Mouse (Mus musculus) spleen, postnatal 14 days (tissue): ENCODE data around the gene 6430531B16Rik.
A peak's percentile ranks its signal among the peaks of the same experiment; 100 is the strongest.

ENCODE experiments used
- DNase-seq, 2 experiments: peaks; one replicate each; pipeline ENCODE4 v3.0.0; 2021 to 2022; ENCODE audit warnings: low spot score in 2 of 2

Gene 6430531B16Rik

GRCm38 (mm10) chr7:139970979-139971378 lies 7.6 kb downstream of the 6430531B16Rik start:
- no peak for DNase-seq

DNA sequence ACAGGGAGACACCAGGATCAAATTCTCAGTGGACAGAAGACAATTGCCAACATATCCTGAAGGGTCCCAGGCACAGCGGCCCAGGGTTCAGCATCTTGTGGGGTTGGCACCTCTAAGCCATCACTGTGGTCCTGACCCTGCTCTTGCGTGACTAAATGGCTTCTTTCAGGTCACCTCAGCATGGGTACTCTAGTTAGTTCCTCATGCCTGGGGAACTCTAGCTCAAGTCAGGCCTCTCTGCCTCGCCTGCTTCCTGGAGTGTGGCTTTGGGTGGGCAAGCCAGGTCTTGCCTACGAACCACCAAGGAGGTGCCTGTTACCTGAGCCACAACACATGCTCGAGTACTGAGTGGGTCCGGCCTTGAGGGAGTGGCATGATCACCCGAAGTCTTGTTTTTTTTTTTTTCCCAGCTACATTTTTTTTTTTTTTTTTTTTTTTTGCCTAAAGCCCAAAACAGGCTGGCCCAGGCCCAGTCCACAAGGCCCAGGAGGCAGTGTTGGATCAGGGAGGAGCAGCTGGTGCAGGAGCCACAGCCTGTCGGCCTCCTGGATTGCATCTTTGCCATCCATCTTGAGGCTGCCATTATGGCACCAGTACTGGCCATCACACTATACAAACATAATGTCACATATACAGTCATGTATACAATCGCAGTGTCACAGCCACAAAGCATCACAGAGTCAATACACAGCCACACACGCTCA lies 8.2 kb downstream of the 6430531B16Rik start:
- no peak for DNase-seq

- peak; percentile 49 to 63 for DNase-seq
Observed at GRCm38 (mm10) chr7:139969348-139970130, 9.0 kb downstream of the 6430531B16Rik start.

GRCm38 (mm10) chr7:139968428-139968827 lies 10.1 kb downstream of the 6430531B16Rik start:
- no peak for DNase-seq

- DNase-seq: no peak
Observed at GRCm38 (mm10) chr7:139967175-139967574, 11.4 kb downstream of the 6430531B16Rik start.

DNA sequence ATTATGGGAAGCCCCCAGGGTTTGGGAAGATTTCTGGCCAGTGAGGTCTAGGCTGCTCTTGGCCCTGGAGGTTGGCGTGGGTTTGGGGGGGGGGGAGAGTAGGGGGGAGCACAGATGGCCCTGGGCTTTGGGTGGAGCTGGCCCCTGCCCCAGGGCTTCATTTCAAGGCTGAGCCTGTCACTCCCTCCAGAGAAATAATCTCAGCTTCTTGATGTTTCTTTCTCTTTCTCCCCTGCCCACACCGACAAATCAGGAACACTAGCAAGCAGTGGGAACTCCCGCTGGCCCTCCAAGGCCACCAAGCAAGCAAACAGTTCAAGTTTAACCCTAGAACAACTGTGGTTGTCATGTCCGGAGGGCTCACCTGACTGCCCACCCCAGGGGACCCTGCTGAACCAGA lies 14.7 kb downstream of the 6430531B16Rik start:
- DNase-seq: no peak

GRCm38 (mm10) chr7:139961141-139961540 lies 17.4 kb downstream of the 6430531B16Rik start:
- no peak for DNase-seq

- DNase-seq: no peak
Observed at GRCm38 (mm10) chr7:139957958-139958357, 20.6 kb downstream of the 6430531B16Rik start.

GRCm38 (mm10) chr7:139957437-139957836 lies 21.1 kb downstream of the 6430531B16Rik start:
- DNase-seq: no peak

DNA sequence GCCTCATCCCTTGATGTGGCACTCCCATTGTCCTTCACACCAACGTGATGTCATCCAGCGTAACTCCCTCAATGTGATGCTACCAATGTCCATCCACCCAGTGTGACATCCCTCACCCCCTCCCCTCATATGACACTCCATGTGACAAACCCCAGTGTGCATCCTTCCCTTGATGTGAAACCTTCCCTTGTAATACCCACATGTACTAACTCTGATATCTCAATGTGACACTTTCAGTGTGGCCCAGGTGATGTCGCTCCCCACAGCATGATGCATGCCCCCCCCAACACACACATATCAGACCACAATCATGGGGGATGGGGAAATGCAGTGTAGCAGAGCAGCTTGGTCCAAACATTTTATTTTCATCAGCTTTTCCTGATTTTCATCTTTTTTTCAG lies 21.9 kb downstream of the 6430531B16Rik start:
- no peak for DNase-seq

GRCm38 (mm10) chr7:139955505-139955904 lies 23.1 kb downstream of the 6430531B16Rik start:
- no peak for DNase-seq

DNA sequence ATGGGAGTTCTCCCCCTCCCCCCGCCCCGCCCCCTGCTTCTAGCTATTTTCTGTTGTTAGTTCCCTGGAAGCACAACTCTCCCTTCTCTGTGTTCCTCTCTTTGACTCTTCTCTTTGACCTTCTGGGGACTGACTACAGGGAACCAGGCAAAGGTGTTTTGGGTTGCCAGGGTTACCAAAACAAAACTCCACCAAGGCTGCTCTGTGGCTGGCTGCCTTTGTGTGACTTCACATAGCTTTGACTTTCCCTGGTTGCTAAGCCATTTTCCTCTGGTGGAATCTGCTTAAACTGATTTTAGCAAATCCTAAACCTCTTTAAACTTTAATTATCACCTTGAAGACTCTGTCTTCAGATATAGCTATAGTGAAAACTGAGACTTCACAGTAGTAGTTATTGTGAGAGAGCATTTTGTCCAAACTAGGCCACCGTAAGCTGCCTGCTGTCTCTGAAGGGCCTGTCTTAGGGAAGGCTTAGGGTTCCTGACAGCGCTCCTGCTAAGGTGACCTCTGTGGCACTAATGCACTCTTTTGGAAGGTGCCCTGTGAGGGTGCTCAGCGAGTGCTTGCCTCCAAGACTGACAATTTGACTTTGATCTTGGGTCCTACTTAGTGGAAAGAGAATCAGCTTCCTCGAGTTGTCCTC lies 26.4 kb downstream of the 6430531B16Rik start:
- DNase-seq: no peak

GRCm38 (mm10) chr7:139951079-139951478 lies 27.5 kb downstream of the 6430531B16Rik start:
- no peak for DNase-seq

GRCm38 (mm10) chr7:139950283-139950971 lies 28.1 kb downstream of the 6430531B16Rik start:
- DNase-seq: peak in 1 of 2 experiments; percentile 15

DNA sequence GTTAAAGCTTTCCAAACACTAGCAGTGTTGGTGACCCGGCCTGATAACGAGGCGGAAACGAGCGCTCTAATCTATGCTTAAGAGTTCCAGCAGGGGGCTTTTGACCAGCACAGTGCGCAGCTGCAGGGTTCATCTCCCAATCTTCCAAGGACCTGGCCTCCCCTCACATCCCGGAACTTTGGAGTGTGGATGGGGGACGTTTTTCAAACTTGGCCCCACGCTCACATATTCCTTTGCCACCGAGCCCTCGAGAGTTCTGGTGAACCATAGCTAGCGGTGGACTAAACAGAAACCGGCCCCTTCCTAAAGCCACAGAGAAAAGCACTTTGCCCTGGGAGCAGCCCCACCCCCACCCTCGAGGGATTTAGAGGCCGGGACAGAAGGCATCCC lies 28.7 kb downstream of the 6430531B16Rik start:
- no peak for DNase-seq

- no peak for DNase-seq
Observed at GRCm38 (mm10) chr7:139946032-139946431, 32.5 kb downstream of the 6430531B16Rik start.

DNA sequence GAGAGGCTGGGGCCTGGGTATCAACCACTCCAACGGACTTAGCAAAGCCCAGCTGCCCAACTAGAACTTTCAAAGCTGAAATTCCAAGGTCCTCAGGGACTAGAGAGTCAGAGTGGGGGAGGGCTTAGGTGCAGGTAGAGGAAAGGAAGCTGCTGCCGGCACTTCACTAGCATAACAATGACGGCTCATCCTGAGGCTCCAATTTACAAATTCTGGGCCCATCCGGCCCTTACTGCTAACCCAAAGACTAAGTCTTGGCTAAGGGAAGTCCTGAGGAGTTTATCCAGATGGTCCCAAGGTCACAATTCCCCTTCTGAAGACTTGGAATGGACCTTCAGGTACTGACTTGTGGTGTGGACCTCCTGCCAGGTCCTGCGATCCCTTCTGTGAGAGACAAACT lies 33.0 kb downstream of the 6430531B16Rik start:
- DNase-seq: no peak

DNA sequence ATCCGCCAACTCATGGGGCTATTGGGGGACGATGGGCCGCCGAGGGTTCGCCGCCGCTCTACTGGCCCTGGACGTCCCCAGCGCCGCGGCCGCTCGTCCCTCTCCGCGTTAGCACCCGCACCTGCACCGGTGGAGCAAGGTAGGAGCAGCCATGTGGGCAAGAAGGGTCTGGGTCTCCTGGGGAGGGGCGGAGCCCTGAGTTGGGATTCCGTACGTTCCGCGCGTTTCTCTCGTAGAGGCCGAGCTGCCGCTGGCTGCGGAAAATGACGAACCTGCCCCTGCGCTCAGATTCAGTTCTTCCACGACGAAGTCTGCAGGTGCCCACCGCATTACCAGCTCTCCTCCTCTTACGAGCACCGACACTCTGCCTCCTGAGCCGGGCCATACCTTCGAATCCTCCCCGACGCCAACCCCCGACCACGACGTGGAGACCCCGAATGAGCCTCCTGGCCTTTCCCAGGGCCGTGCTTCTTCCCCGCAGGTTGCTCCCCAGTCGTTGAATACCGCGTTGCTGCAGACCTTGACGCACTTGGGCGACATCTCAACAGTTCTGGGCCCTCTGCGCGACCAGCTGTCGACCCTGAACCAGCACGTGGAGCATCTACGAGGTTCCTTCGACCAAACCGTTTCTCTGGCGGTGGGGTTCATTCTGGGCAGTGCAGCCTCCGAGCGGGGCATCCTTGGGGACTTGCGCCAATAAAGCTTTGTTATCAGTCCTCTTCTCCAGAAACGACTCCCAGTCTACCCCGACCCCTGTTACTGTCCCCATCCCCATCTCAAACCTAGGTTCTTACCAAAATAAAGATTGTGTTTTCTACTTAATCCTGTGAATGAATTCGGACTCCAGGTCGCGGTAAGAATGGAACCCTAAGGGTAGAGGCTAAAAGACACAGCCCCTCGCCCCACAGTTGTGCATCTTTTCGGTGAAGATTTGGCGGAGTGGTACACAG lies 34.0 kb downstream of the 6430531B16Rik start:
- no peak for DNase-seq

DNA sequence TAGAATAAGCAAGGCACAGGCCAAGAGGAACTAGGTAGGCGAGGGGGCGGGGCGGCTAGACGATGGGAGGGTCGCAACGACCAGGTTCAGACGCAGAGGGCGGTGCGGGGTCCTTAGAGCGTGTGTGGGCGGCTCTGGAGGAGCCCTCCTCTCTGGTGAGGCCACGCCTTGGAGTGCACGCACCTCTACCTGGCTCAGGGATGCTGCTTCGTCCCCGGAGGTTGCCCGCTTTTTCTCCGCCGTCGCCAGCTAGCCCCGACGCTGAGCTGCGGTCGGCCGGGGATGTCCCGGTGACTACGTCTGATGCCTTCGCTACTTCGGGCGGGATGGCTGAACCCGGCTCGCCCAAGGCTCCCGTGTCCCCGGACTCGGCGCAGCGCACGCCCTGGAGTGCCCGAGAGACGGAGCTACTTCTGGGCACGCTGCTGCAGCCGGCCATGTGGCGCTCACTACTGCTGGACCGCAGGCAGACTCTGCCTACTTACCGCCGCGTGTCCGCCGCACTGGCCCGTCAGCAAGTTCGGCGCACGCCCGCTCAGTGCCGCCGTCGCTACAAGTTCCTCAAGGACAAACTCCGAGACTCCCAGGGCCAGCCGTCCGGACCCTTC lies 34.8 kb downstream of the 6430531B16Rik start, which contains the start of gene Utf1:
Utf1 (plus strand) TSS at position 116 of the 608 bp plus-strand sequence.
- no peak for DNase-seq

GRCm38 (mm10) chr7:139940476-139941209 lies 37.9 kb downstream of the 6430531B16Rik start:
- no peak for DNase-seq
